Mouse (Mus musculus) lung, postnatal 14 days (tissue): ENCODE measurements around the gene Ppp1r12a.

ENCODE experiments used
- DNase-seq: peaks from one replicate; pipeline ENCODE4 v3.0.0; 2021

Gene Ppp1r12a

GRCm38 (mm10) chr10:108293620-108294195 is 131.7 kb downstream of the Ppp1r12a start:
- DNase-seq: no peak

- DNase-seq: no peak
These were observed 132.8 kb downstream of the Ppp1r12a start for GRCm38 (mm10) chr10:108294766-108295165.

DNA sequence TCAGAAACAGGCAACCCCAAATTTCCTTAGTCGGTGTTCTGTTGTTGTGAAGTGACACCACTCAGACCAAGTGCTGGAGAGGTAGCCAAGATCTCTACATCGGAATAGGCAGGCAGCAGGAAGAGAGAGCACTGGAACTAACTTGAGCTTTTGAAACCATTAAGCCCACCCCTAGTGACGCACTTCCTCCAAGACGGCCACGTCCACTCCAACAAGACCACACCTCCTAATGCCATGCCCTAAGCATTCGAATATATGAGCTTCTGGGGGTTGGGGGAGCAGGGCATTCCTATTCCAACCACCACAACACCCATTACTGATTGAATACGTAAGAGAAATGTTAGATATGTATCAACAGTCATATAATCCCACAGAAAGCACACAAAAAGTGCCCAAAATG is 134.5 kb downstream of the Ppp1r12a start:
- DNase-seq: no peak

GRCm38 (mm10) chr10:108298261-108298660 is 136.3 kb downstream of the Ppp1r12a start:
- no peak for DNase-seq

- DNase-seq: no peak
These were observed 137.0 kb downstream of the Ppp1r12a start for GRCm38 (mm10) chr10:108298841-108299545.

DNA sequence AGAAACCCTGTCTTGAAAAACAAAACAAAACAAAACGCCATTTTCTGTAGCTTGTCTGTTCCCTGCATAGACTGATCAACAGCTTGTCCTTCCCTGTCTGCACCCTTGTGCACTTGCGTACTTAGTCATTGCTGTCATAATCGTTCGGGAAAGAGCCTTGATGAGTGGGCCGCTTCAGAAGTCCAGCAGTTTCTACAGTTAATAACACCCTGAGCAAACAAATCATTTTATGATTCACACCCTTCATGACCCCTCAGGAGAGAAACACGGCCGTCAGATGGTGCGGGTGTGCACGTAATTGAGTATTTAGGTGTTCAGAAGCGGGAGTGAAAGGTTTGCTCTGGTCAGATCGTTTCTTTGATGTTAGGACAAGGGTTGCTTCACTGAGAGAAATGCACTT is 137.8 kb downstream of the Ppp1r12a start:
- no peak for DNase-seq

DNA sequence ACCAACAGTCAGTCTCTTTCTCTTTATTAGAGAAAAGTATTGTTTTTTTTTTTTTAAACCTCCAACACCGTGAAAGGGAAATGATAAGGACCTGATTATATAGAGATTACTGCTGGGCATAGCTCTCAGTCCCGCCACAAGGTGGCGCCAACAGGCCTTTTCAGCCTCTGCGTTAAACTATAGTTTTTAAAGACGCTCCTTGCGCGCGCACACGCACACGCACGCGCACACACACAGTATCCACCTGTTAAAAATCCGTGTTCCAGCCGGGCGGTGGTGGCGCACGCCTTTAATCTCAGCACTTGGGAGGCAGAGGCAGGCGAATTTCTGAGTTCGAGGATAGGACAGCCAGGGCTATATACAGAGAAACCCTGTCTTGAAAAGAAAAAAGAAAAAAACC is 138.8 kb downstream of the Ppp1r12a start:
- DNase-seq: peak; percentile 89

DNA sequence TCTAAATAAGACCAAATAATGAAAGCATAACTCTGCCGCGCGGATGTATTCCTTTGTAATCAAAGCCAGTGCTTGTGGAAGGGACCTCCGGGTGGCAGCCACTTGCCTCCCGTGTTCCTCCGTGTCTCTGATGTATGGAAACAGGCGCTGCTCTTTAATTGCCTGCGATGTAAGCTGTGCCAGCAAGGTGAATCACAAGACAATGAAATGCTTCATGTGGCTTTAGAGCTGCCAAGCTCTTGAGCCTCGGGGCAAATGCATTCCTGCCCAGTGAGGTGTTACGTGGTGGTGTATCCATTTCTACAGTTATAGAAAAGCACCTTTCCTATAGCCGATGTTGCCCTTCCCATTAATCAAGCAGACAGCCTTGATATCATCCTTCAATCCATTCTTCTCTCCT is 145.8 kb downstream of the Ppp1r12a start:
- DNase-seq: no peak

GRCm38 (mm10) chr10:108310195-108310594 is 148.2 kb downstream of the Ppp1r12a start:
- no peak for DNase-seq

DNA sequence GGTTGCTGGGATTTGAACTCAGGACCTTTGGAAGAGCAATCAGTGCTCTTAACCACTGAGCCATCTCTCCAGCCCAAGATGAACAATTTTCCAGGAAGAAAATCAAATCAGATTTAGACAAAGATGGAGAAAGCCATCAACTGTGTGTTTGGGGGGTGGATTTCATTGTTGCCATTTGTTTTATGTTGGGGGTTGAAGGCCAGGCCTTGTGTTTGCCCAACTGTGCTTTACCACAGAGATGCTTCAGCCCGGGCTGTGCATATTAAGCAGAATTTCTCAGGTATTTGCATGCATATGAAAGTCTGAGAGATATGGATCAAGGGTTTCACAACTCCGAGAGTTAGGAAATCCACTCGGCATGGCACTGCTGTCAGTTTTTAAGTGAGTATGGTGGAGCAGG is 149.4 kb downstream of the Ppp1r12a start:
- no peak for DNase-seq

- DNase-seq: no peak
These were observed 151.9 kb downstream of the Ppp1r12a start for GRCm38 (mm10) chr10:108313845-108314244.

DNA sequence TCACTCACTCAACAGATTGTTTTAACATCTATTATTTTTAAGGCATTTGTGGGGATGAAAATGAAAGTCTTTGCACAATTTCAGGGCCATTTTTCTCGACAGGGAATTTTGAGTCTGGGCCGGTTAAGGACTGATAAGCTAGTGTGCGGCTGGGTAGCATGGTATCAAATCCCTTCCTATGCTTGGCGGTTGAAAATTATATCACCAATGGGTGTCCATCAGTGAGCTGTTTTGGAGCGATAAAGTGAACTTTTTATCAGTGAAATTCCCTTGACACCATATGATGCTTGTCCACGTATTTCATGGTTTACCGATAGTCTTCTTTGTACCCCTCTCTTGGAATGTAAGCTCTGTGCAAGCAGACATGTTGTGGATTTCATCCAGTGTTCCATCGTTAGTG is 152.4 kb downstream of the Ppp1r12a start:
- DNase-seq: no peak

- DNase-seq: no peak
These were observed 153.2 kb downstream of the Ppp1r12a start for GRCm38 (mm10) chr10:108315236-108315635.

DNA sequence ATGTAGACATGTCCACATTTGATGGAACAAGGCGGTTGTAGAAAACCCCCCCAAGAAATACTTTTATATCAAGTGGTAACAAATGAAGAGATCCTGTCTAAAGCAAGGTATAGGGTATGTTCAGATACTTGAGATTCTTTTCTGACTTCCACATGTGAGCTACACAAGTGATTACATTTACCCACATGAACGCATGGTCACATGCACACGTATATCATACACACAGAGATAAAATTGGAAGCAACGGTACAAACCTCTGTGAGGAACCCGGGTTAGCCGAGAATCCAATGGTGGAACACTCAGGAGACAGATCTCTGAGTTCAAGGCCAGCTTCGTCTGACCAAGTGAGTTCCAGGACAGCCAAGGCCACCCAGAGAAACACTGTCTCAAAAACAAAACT is 166.4 kb downstream of the Ppp1r12a start:
- no peak for DNase-seq

DNA sequence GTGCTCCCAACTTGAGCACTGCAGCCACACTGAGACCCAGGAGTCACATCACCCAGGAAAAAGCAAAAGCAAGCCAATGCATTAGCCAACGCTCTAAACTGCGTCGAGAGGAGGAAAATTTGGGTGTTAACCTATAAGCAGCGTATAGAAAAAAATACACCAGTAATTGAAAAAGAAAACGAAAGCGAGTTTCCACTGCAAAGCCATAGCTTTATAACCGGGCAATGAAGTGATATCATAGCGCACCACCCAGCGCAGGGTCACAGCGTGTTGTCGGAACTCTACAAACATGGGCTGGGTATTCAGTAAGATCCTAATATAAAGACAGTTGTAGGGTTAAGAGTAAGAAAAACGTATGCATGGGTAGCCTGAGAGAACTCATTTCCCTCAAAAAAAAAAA is 167.0 kb downstream of the Ppp1r12a start:
- no peak for DNase-seq

DNA sequence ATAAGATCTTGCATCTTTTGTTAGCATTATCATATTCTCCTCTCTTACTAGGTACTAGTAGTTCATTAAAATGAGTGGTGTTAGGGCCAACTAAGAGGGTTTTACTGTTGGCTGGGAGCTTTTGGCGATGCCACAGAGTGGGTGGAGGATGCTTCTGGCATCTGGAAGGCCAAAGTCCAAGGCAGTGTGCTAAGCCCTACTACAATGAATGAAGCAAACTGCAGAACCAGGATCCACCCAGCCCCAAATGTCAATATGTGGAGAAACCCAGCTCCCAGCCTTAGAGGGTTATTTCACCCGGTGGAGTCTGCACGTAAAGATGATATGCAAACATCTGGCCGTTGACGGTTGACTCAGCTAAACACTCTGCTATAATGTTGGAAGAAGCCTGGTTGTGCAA is 167.8 kb downstream of the Ppp1r12a start:
- DNase-seq: no peak

DNA sequence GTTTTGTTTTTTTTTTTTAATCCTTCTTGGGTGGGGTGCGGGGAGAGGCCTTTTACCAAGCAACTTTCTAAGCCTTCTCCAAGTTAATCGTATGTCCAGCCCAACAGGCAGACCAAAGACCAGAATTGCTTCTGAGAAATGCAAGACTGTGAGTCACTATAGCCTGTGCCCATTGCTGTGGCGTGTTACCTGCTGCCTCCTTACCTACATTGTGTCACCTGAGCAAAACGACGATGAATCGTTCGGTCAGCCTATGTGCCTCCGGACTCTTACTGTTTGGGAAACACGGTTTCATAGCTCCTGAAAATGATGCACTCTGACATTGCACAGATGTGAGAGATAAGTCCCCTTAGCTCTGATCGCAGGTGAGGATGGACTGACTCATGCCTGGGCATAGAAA is 169.0 kb downstream of the Ppp1r12a start:
- DNase-seq: no peak

GRCm38 (mm10) chr10:108331784-108332561 is 170.0 kb downstream of the Ppp1r12a start, which contains the start of gene Pawr:
Gene Pawr (plus strand): TSS chr10:108332121.
- DNase-seq: peak; percentile 85

DNA sequence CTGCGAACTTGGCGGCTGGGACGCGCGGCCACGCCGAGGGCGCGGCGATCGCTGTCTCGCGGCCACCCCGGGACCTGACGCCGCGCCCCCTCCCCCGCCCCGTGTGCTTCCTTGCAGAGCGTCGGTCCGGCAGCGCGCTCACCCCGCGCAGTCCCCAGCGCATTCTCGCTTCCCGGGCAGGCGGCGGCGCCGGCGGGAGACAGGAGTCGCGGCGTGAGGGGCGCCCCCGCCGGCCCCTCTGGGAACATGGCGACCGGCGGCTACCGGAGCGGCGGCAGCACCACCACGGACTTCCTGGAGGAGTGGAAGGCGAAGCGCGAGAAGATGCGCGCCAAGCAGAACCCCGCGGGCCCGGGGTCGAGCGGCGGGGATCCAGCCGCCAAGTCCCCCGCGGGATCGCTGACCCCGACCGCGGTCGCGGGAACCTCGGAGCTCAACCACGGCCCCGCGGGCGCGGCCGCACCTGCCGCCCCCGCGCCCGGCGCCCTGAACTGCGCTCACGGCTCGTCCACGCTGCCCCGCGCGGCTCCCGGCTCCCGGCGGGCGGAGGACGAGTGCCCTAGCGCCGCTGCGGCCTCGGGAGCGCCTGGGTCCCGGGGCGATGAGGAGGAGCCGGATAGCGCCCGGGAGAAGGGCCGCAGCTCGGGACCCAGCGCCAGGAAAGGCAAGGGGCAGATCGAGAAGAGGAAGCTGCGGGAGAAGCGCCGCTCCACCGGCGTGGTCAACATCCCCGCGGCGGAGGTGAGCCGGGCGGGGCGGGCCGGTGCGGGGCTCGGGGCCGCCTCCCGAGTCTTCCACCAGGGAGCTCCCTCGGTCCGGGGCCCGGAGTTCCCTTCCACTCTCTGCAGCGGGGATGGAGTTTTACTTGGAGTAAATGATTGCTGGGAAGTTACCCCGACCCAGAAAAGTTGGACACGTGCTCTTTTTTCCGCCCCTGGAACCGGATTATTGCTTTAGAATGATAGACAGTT is 170.9 kb downstream of the Ppp1r12a start:
- DNase-seq: peak; percentile 59

DNA sequence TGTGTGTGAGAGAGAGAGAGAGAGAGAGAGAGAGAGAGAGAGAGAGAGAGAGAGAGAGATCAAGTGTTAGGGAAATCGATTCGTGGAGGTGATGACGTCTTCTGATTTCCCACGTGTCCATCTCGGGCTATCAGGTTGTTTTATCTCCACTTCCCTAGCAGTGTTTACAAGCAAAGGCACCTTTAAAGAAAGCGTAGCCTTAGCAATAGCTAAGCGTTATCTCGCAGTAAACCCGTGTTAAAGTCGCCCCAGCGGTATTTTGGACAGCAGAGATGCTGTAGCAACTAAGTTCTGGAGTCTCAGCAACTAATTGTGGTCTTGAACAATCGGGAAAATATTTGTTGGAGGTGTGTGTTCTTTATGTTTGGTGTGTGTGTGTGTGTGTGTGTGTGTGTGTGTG is 171.6 kb downstream of the Ppp1r12a start:
- DNase-seq: no peak
